Mouse (Mus musculus) monocyte, adult 5-6 weeks (primary cell): ENCODE measurements around the gene Vapa. TPM values are rescaled to one million over a fixed set of nuclear protein-coding genes. Genes with fewer than 3 reads are reported as not detected.

Source experiments
- ATAC-seq: fragments of 153-309, 156-312 bp; replicated peaks from 2 replicates; pipeline ENCODE4 v1.8.0; 2017; ENCODE audit warnings: mild to moderate bottlenecking; ENCODE audit not compliant: low TSS enrichment, insufficient number of reproducible peaks, severe bottlenecking, poor library complexity, low FRiP score
- total RNA-seq: library from RNA; stranded (forward); fragments of 200-1000, 200-491, 200-594 nt; gene quantifications from 3 replicates; pipeline ENCODE4 v1.2.3, GENCODE M21; 2017

The Vapa gene
- total RNA-seq: 67.6 to 82.9 TPM (median 82.5 TPM) in 3 replicates

- peak; percentile 77 for ATAC-seq
These were observed at the start of gene Vapa for GRCm38 (mm10) chr17:65613463-65614412. Vapa (minus strand) TSS chr17:65613555.

- ATAC-seq: no peak
These were observed 49.3 kb upstream of the Vapa start for GRCm38 (mm10) chr17:65662662-65663061.

DNA sequence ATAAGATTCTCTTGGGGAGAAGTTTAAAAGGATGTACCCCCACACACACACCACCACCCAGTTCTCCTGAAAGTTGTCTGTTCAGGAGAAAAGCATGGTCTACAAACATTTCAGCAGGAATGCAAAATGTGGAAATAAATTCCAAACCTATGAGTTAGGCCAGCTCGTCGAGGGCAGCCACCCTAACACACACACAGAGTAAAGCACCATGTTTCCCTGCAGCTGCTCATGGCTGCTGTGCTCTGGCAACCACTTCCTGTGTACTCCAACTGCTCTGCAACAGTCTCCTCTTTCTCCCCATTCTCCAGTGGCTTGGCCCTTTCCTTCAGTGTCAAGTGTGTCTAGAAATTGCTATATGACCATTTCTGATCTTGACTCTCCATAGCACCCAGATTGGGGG lies 45.1 kb upstream of the Vapa start:
- no peak for ATAC-seq

GRCm38 (mm10) chr17:65657958-65658357 lies 44.6 kb upstream of the Vapa start:
- ATAC-seq: no peak

DNA sequence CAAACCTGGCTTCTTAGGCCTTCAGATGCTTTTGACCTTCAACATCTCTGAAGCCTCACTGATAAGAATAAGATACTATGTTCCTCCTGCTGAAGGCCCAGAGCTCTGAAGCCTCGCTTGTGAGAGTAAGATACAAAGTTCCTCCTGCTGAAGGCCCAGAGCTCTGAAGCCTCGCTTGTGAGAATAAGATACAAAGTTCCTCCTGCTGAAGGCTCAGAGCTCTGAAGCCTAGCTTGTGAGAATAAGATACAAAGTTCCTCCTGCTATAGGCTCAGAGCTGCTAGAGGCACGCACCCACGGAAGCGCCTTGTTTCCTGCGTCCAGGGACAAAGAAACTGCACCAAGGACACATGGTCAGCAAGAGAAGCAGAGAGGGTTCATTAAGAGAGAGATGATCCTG lies 43.4 kb upstream of the Vapa start:
- no peak for ATAC-seq

DNA sequence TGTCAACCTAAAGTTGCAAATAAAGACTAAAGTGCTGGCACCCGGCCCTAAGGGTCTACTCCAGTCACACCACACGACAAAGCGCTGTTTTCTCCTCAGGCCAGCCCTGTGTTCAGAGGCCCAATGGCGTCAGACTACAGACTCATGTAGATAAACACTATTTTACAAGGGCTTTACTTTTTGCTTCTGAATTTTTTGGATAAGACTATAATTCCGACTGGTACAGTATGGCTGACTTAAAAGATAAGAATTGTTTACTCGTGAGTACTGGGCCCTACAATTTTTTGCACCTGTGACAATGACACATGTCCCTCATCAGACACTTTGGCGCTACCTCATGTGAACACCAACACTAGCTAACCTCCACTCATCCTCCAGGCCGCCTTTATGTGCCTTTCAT lies 42.7 kb upstream of the Vapa start:
- ATAC-seq: no peak

DNA sequence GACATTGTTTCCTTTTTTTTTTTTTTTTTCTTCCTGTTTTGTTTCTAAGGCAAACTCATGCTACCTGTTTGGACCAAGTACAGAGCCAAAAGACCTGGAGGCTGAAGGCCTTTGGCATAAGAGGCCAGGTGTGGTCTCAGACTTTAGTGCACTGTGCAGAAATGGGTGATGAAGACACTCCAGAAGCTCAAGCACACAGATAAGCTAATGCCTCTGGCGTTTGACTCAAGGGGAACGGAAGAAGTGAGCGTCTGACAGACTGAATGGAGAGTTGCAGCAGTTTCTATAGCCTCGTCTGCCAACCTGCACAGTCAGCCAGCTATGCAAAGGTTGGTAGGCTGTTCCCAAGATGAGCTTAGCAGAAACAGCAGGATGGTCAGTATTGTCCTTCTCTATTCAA lies 42.3 kb upstream of the Vapa start:
- no peak for ATAC-seq

- ATAC-seq: no peak
These were observed 37.2 kb upstream of the Vapa start for GRCm38 (mm10) chr17:65650598-65650997.

DNA sequence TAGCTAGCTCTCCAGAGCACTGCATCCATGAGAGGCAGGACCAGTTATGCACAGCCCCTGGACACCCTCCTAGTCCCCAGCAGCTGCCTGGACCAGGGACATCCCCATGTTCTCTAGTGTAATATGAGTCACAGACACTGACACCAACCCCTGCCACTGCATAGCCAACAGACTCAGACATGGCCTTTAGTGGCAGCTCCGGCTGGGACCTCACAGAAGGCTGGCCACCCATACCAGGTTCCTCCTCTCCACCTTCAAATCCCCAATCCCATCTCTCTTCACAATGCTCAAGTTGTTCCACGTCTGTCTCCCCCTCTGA lies 35.8 kb upstream of the Vapa start:
- ATAC-seq: no peak; the same call in 1 of the 2 replicates

DNA sequence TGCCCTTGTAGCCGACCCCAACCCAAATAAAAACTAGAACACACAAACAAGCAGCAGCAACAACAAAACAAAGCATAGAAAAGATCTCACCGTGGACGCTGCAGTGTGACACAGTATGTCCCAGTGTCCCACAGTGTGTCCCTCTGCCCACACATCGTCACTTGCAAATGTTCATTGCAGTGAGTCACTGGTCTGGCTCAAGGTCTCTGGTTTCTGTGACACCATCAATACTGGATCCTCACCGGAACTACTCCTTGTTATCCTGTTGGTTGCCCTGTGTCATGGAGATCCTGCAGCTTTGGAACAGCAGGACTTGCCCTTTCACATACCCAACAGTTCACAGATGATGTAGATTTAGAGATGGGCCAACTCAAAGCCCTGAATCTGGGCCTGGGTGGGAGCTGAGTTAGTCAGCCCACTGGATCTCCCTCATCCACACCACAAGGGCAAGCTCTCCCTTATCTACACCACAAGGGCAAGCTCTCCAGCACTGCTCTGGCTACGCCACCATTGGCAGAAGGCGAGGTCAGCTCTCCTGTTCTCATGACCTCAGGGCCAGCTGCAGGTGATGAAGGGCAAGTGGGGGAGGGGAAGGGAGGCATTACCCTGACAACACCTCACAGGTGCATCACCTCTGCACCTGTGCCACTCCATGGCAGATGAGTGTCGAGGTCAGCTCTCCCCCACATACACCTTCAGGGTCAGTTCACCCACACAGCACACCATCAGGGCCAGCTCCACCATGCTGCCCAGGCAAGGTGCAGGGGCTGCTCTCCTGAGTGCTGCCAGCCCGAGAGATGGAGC lies 35.2 kb upstream of the Vapa start:
- ATAC-seq: peak; percentile 33; the same call in 1 of the 2 replicates

DNA sequence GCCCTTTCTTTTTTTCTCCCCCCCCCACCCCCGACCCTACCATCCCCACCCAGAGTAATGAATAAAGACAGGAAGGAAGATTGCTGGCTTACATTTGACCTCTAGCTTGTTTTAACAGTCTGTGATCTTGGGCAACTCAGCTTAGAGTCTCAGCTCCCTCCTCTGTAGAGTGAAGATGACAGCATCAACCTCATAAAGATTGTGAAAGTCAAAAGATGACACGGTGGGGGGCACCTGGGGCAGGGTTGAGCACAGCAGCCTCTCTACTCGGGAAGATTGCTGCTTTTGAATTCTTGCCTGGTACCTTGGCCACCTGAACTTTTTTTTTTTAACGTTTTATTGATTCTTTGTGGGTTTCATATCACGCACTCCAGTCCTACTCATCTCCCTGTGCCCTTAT lies 34.6 kb upstream of the Vapa start:
- ATAC-seq: no peak

DNA sequence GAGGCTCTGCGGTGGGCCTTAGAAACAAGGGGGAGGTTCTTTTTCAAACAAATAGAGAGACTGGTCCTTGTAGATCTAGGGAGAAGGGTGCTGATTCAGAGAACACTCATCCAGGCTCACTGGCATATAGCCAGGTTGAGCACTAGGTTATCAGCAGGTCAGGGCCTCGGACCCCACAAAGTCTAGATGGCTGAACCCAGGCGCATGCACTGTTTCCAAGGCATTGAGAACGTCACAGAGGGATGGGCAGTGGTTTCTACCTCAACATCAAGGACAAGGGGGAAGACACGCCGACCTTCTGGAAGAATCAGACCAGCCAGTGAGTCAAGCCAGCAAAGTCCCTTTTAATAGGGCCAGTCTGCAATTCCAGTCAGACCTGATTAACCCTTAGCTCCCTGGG lies 33.9 kb upstream of the Vapa start:
- ATAC-seq: no peak

DNA sequence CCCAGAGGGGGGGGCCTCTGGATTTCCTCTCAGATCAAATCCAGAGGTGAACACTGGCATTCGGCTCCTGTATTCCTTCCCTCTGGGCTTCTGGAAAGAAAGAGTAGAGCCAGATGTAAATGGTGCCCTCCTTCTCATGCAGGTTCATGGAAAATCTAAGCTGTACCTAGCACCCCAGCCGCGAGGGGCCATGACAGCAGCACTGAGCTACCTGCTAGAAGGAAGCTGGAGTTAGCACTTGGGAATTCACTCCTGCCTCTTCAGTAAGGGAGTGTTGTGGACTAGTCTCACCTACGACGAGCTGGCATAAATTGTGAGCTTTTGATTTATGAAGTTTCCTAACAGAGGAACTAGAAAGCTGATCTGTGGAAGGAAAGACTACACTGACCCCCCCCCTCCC lies 30.2 kb upstream of the Vapa start:
- no peak for ATAC-seq

GRCm38 (mm10) chr17:65643051-65643521 lies 29.7 kb upstream of the Vapa start:
- ATAC-seq: 0 out of 2 replicates have a peak, but pooled peaks have one; percentile 13

DNA sequence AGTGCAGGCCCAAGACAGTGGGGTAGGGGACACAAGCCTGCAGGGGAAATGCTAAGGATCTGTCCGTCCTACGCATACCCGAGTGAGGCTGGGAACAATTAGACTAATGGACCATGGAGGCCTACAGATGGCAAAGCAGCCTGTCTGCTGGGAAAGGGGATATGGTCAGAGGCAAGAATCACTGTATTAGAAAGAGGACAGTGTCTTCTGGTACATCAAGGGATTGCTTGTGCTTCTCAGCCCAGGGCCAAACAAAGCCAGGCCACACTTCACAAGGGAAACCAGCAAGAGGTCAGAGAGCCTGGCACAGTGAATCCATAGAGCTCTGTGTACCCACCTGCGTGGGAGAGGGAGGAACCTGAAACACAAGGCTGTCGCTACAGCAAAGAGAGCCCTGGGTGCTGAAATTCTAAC lies 29.2 kb upstream of the Vapa start:
- ATAC-seq: no peak

DNA sequence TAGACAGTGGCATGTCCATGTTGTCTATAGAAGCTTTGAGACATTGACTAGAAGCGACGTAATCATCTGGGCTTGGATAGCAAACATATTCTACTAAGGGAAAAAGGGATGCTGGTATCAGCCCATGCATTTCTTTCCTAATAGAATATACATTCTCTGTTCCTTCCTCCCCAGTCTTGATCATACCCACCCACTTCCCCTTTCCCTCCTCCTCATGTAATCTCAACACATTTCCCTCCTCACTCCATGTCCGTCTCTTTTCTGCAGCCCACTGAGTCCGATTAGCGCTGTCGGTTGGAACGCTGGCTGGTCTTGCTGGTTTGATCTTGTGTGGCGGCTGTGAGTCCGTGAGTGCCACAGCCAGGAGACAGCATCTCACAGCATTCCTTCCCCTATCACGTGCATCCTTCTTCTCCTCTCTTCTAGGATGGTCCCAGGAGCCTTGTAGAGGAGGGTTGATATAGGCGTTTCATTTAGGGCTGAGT lies 28.4 kb upstream of the Vapa start, which contains the start of gene Txndc2:
TSS of gene Txndc2 (minus strand) at position 435 of the 485 bp plus-strand sequence.
- 0 out of 2 replicates have a peak, but pooled peaks have one; percentile 34 for ATAC-seq

GRCm38 (mm10) chr17:65639144-65639543 lies 25.8 kb upstream of the Vapa start:
- no peak for ATAC-seq

DNA sequence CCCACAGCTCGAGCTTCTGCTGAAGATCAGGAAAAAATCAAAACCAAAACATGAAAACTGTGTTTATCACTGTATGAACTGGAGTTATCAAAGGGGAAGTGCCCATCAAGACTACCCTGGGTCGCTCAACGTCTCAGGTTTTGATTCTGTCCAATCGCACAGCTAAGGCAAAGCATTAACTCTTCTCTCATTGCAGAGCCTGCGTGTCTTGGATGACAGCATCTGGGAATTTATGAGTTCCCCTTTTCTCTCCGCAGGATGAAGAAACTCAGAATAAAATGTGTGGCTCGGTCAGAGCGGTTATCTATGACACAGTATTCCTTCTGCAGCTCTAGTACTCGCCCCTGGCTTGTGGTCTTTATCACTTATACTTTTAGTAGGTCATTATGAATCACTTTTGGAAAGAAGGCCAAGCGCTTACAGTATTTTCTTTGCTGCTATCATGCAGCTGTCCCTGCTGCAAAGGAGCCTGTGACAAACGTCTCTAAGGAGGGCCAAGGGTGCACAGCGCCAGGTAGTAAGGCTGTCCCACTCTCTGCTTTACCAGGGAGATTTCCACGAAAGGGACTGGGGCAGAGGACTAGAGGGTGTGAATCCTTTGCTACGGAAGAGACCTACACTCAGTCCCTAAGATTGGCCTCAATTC lies 22.5 kb upstream of the Vapa start:
- ATAC-seq: peak; percentile 58

GRCm38 (mm10) chr17:65629943-65630342 lies 16.6 kb upstream of the Vapa start:
- ATAC-seq: peak; percentile 65; the same call in 1 of the 2 replicates
